Mouse (Mus musculus): ENCODE results near the gene Tatdn2.

DNA sequence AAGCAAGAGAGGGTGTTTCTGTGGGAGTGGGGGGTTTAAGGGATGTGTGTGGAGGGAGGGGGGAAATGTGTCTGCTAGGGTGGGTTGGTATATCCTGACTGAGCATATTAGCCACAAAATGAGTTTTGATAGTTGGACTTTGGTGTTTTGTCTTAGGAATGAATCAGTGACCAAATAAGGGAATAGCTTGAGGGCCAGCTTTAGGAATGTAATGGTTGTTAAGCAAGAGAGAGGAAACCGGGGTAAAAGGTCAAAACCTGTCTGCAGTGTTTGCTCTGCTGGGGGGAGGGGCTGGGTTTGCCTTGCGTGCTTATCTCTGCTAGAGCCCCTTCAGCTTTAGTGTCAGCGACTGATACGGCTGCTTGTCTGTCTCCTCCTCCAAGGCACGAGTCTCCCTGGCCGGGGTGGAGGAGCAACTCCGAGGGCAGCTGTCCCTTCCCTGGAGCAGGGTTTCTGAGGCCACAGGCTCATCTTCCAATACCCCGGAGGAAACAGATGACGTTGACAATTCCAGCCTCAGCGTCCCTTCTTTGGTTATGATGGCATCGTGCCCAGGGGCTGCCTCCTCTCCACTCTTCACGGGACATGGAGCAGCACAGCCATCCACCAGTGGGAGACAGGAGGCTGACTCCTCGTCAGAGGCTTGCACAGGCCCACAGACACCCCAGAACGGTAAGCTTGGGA is 6.3 kb upstream of the Tatdn2 start:
- no peak; the same call in 1 of the 2 replicates for TF ChIP-seq CTCF (IDR thresholded peaks at IDR 0.05)
- peak; percentile 93 for TF ChIP-seq EP300 (IDR thresholded peaks at IDR 0.05)
